Mouse (Mus musculus) liver, embryonic 14.5 days (tissue): ENCODE measurements around the gene Rpgrip1l. TPM values are rescaled to one million over a fixed set of nuclear protein-coding genes. Genes with fewer than 3 reads are reported as not detected.

ENCODE experiments used
- ATAC-seq: fragments of 200-750 bp; cut with Nextera tagmentation; 2 replicates; pipeline ENCODE4 v1.8.0; 2017; ENCODE audit warnings: moderate number of reproducible peaks, mild to moderate bottlenecking, moderate library complexity; ENCODE audit not compliant: insufficient read depth
- DNase-seq, 3 experiments: peaks; one replicate each; pipeline ENCODE4 v3.0.0-alpha.2; 2012 to 2013; ENCODE audit warnings: low read depth in 3 of 3, low spot score in 3 of 3
- H3K27ac ChIP-seq: fragments of 300-500 bp; sonication (generic); 2 replicates; pipeline ENCODE4 v1.5.1; 2014; ENCODE audit warnings: moderate library complexity, mild to moderate bottlenecking, control low read depth, inconsistent platforms
- H3K27me3 ChIP-seq: fragments of 300-500 bp; sonication (generic); 2 replicates; pipeline ENCODE4 v1.6.1; 2014; ENCODE audit warnings: mild to moderate bottlenecking, low read length, moderate library complexity; ENCODE audit not compliant: control insufficient read depth, insufficient read depth
- H3K36me3 ChIP-seq: fragments of 300-500 bp; sonication (generic); replicated peaks from 2 replicates; pipeline ENCODE4 v1.6.1; 2014; ENCODE audit warnings: low read depth; ENCODE audit not compliant: control insufficient read depth, insufficient read depth
- H3K4me1 ChIP-seq, 2 experiments: fragments of 200-500 bp in 1 of 2; fragments of 300-500 bp in 1 of 2; sonication (generic) in 1 of 2; replicated peaks; 2 replicates each; pipeline ENCODE4 v1.6.1; 2012 to 2014; ENCODE audit warnings: antibody characterized with exemption in 1 of 2, inconsistent platforms in 1 of 2, low read length in 1 of 2; ENCODE audit not compliant: control insufficient read depth in 2 of 2, insufficient read depth in 2 of 2
- H3K4me2 ChIP-seq: fragments of 300-500 bp; sonication (generic); 2 replicates; pipeline ENCODE4 v1.6.1; 2014; ENCODE audit warnings: low read depth, mild to moderate bottlenecking, control low read depth, moderate library complexity
- H3K4me3 ChIP-seq, 2 experiments: fragments of 200-500 bp in 1 of 2; fragments of 300-500 bp in 1 of 2; sonication (generic) in 1 of 2; 2 replicates each; pipeline ENCODE4 v1.5.1; 2012 to 2014; ENCODE audit warnings: low read depth in 2 of 2, low read length in 2 of 2, mild to moderate bottlenecking in 2 of 2, control low read depth in 1 of 2, inconsistent platforms in 1 of 2, moderate library complexity in 1 of 2; ENCODE audit not compliant: insufficient read depth in 1 of 2
- H3K9ac ChIP-seq: fragments of 300-500 bp; sonication (generic); replicated peaks from 2 replicates; pipeline ENCODE4 v1.6.1; 2014; ENCODE audit warnings: mild to moderate bottlenecking, control low read depth, moderate library complexity
- H3K9me3 ChIP-seq: fragments of 300-500 bp; sonication (generic); 2 replicates; pipeline ENCODE4 v1.6.1; 2016; ENCODE audit warnings: low read length, mixed read lengths; ENCODE audit not compliant: control insufficient read depth
- CTCF ChIP-seq: IDR thresholded peaks from 2 replicates; pipeline ENCODE4 v1.5.1; 2016; ENCODE audit warnings: antibody characterized with exemption, low read depth, control low read depth
- EP300 ChIP-seq: IDR thresholded peaks from 2 replicates; pipeline ENCODE4 v1.6.1; 2016; ENCODE audit warnings: antibody characterized with exemption, low read depth
- WGBS: fragments of 180-500 bp; shearing (Covaris S2); extraction: QIAGEN DNeasy Blood & Tissue Kit; methylation state at CpG from one replicate; pipeline ENCODE4 v1.1.7; 2014; ENCODE audit not compliant: insufficient replicate concordance; 5-methylcytosine and 5-hydroxymethylcytosine counted together
- polyA plus RNA-seq, 2 experiments: library from polyadenylated mRNA; depleted of rRNA in 1 of 2; stranded (reverse) in 1 of 2; unstranded in 1 of 2; fragments of >200 nt; fragmentation: Nextera tagmentation in 1 of 2; extraction: Ambion mirVana in 1 of 2; gene quantifications; 2 replicates each; pipeline versions ENCODE4 v1.2.1 to v1.2.3; 2012 to 2014

Gene Rpgrip1l
- polyA plus RNA-seq, 2 experiments = 1.1 to 3.3 TPM

DNA sequence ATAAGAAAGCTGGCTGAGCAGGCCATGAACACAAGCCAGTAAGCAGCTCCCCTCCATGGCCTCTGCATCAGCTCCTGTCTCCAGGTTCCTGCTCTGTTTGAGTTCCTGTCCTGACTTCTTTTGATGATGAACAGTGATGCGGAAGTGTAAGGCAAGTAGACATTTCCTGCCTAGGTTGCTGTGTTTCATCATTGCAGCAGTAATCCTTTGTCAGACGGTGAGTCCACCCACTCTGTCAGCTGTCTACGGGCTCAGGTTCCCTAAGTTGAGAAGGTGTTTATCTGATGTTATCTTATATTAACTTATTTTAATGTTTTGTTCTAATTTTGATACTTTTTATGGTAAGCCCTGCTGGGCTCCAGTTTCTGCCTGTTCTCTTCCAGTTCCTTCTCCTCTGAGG lies 13.0 kb upstream of the Rpgrip1l start:
- Histone ChIP-seq H3K9ac (no peak overlapping the region), H3K36me3 (no peaks in the 10 kb centered on the region), H3K4me2 (no peak overlapping the region), H3K4me1 (peaks cover 0 to 11% of the 10 kb centered on the region in 2 experiments; a peak in 2 of 4 replicates), H3K27me3 (no peaks in the 10 kb centered on the region), H3K4me3 (no peak overlapping the region), H3K27ac (no peak overlapping the region), H3K9me3 (no peaks in the 10 kb centered on the region)
- DNase-seq = no peak
- TF ChIP-seq CTCF (no peak), EP300 (no peak)
- 55% methylated on average over 3 of the region's 3 CpGs for WGBS
- no peak for ATAC-seq

DNA sequence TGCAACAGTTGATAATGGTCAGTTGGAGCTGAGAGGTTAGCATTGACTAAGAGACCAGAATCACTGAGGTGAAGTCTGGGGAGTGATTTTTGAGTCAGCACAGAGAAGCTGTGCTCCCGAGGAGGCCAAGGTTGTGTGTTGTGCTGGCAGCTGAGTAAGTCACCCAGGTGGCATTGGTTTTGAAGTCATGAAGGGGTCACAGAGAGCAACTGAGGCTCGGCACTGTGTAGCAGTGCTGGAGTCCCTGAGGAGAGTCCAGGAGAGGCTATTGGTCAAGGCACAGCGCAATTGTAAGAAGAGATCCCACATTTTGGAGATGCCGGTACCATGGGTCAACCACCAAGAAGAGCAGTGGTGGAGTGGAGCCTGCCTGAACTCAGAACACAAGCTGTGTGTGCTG lies 11.9 kb upstream of the Rpgrip1l start:
- H3K27ac ChIP-seq = no peak overlapping the region
- no peak overlapping the region for H3K9ac ChIP-seq
- H3K27me3 ChIP-seq = no peaks in the 10 kb centered on the region
- DNase-seq (no peak), ATAC-seq (no peak)
- H3K4me3 ChIP-seq = no peak overlapping the region
- no peaks in the 10 kb centered on the region for H3K36me3 ChIP-seq
- TF ChIP-seq CTCF (no peak), EP300 (no peak)
- H3K9me3 ChIP-seq = no peaks in the 10 kb centered on the region
- WGBS = 83% methylated on average over 4 of the region's 4 CpGs
- no peak overlapping the region for H3K4me2 ChIP-seq
- H3K4me1 ChIP-seq = peaks cover 0 to 8% of the 10 kb centered on the region in 2 experiments; a peak in 2 of 4 replicates

DNA sequence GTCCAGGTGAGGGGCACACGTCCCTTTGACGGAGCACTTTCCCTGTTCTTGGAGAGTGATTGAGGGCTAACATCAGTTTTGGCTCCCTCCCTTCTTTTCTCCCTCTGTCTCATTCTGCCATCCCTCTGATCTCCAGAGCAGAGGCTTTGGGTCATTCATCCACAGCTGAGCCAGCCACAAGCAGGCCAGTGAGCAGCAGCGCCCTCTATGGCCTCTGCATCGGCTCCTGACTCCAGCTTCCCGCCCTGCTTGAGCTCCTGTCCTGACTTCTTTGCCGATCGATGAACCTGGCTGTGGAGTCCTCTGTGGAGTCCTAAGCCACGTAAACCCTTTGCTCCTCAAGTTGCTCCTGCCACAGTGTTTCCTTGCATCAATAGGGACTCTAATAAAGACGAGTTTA lies 11.2 kb upstream of the Rpgrip1l start:
- Histone ChIP-seq H3K27me3 (no peaks in the 10 kb centered on the region), H3K9ac (no peak overlapping the region), H3K4me1 (peaks cover 0 to 5% of the 10 kb centered on the region in 2 experiments; a peak in 2 of 4 replicates), H3K36me3 (no peaks in the 10 kb centered on the region), H3K9me3 (no peaks in the 10 kb centered on the region), H3K4me3 (no peak overlapping the region), H3K27ac (no peak overlapping the region), H3K4me2 (no peak overlapping the region)
- no peak for ATAC-seq
- TF ChIP-seq EP300 (no peak), CTCF (peak; percentile 56)
- WGBS = 69% methylated on average over 9 of the region's 9 CpGs
- DNase-seq = no peak

DNA sequence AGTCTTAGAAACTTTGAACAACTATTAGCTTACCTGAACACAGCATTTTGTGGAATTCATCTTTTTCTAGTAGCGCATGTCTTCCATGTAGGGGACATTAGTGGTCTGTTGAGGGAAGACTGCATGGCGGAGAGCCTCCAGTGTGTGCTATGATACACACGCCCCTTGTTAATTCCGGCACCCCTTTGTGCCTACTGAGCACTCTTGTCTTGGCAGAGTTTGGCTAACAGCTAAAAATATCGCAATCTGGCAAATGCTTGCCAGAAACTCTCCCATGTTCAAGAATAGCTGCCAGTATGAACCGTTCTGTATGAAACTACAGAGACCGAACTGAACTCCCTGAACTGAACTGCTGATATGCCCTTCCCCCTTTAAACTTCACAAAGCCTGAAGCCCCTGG lies 10.4 kb upstream of the Rpgrip1l start:
- no peaks in the 10 kb centered on the region for H3K36me3 ChIP-seq
- WGBS = 77% methylated on average over 7 of the region's 7 CpGs
- ATAC-seq (no peak), DNase-seq (no peak)
- H3K9me3 ChIP-seq = no peaks in the 10 kb centered on the region
- H3K27me3 ChIP-seq = no peaks in the 10 kb centered on the region
- no peak overlapping the region for H3K27ac ChIP-seq
- H3K4me1 ChIP-seq = no peaks in the 10 kb centered on the region
- H3K4me3 ChIP-seq = no peak overlapping the region
- H3K4me2 ChIP-seq = no peak overlapping the region
- no peak overlapping the region for H3K9ac ChIP-seq
- TF ChIP-seq CTCF (no peak), EP300 (no peak)

DNA sequence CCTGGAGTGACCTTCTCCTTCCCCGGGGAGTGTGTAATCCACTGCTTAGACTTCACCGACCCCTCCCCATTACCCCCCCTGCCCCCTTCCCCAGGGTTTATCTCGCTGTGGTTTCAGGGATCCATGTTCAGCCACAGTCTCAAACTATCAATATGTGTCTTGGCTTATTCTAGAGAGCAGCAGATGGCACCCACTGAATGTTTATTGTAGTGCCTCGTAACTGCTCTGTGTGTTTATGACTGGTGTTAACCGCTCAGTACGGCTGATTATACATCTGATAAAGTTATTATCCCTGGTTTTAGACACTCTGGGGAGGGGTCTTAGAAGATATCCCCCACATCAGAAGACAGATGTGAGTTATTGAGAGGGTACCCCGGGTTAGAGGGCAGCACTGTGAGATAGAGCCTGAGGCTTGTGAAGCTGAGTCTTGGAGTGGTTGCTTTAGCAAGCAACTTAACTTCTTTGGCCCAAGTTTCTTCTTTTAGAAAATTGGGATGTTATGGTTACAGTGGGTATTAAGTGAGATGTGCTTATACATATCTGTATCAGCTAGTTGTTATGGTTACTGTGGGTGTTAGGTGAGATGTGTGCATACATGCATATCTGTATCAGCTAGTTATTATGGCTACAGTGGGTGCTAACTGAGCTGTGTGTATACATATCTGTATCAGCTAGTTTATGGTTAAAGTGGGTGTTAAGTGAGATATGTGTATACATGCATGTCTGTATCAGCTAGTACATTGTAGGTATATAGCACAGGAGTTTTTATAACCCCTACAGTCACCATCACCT lies 6.1 kb upstream of the Rpgrip1l start:
- Histone ChIP-seq H3K4me3 (no peak overlapping the region), H3K4me1 (peaks cover 2 to 3% of the 10 kb centered on the region in 2 experiments; a peak in 1 of 4 replicates), H3K9me3 (no peaks in the 10 kb centered on the region), H3K27me3 (no peaks in the 10 kb centered on the region), H3K9ac (no peak overlapping the region), H3K36me3 (no peaks in the 10 kb centered on the region), H3K4me2 (no peak overlapping the region), H3K27ac (no peak overlapping the region)
- DNase-seq (no peak), ATAC-seq (no peak)
- TF ChIP-seq EP300 (no peak), CTCF (no peak)
- 72% methylated on average over 7 of the region's 7 CpGs for WGBS
